Mouse (Mus musculus) olfactory bulb, adult 2 months (tissue): ENCODE measurements at regions not wholly inside any gene's neighbourhood (a gene's known extent, or its start where the extent isn't known, plus 50 kb on each side); places are given as distances from the start of the nearest gene placed in this dataset.

Experiments
- H3K27ac ChIP-seq: fragments of 200-500 bp; 2 replicates; pipeline ENCODE4 v1.5.1; 2012; ENCODE audit warnings: low read depth, low read length; ENCODE audit not compliant: insufficient read depth
- H3K4me1 ChIP-seq: fragments of 200-500 bp; 2 replicates; pipeline ENCODE4 v1.6.1; 2012; ENCODE audit warnings: low read length; ENCODE audit not compliant: control insufficient read depth, insufficient read depth
- H3K4me3 ChIP-seq: fragments of 200-500 bp; 2 replicates; pipeline ENCODE4 v1.5.1; 2012; ENCODE audit warnings: mild to moderate bottlenecking, low read depth, low read length, moderate library complexity; ENCODE audit not compliant: insufficient read depth
- CTCF ChIP-seq: fragments of 200-500 bp; IDR thresholded peaks from 2 replicates; pipeline ENCODE4 v1.5.1; 2012; ENCODE audit warnings: low read depth, mild to moderate bottlenecking, low read length, moderate library complexity; ENCODE audit not compliant: insufficient read depth
- POLR2A ChIP-seq: fragments of 200-500 bp; IDR thresholded peaks from 2 replicates; pipeline ENCODE4 v1.6.1; 2012; ENCODE audit warnings: mild to moderate bottlenecking, low read depth, low read length, moderate library complexity; ENCODE audit not compliant: insufficient read depth
- WGBS: fragments of 180-500 bp; shearing (Covaris S2); methylation state at CpG from one replicate; pipeline ENCODE4 v1.1.7; 2018; 5-methylcytosine and 5-hydroxymethylcytosine counted together

DNA sequence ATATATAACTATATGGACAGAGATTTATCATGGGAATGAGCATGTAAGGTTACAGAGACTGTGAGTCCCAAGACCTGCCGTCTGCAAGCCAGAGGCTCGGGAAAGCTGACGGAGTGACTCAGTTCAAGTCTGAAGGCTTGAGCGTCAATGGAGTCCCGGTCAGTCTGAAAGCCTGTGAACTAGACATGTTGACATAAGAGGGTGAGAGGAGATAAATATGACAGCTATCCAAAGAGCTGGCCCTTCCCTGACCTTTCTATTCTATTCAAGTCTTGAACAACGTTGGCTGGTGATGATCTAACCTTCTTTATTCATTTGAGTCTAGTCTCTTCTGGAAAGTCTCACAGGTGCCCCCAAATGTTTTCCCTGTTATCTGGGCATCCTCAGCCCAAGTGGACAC lies 223.8 kb upstream of the Zfp637 start:
- 92% methylated on average over 6 of the region's 6 CpGs for WGBS
- H3K27ac ChIP-seq, result no peak overlapping the region
- no peaks in the 10 kb centered on the region for H3K4me1 ChIP-seq
- no peak overlapping the region for H3K4me3 ChIP-seq
- TF ChIP-seq POLR2A (no peak), CTCF (no peak)

DNA sequence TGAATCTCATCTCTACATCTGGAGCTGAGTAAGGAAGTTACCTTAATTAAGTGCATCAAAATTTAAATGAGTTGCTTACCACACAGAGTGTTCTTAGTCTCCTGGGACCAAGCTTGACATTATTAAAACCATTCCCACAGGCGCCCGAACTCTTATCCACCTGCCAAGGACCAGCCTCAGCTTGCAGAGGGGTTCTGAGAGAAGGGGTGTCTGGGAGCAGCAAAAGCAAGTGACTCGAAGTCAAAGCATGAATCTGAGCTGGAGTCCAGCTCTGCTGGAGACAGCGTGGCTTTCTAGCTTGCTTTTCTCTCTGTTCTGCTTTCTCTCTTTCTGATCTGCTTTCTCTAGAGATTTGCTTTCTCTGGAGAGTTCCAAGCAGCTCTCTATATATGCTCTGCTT lies 223.0 kb upstream of the Zfp637 start:
- H3K4me1 ChIP-seq, result no peaks in the 10 kb centered on the region
- no peak overlapping the region for H3K4me3 ChIP-seq
- no peak overlapping the region for H3K27ac ChIP-seq
- TF ChIP-seq POLR2A, result no peak
- 86% methylated on average over 4 of the region's 4 CpGs for WGBS

DNA sequence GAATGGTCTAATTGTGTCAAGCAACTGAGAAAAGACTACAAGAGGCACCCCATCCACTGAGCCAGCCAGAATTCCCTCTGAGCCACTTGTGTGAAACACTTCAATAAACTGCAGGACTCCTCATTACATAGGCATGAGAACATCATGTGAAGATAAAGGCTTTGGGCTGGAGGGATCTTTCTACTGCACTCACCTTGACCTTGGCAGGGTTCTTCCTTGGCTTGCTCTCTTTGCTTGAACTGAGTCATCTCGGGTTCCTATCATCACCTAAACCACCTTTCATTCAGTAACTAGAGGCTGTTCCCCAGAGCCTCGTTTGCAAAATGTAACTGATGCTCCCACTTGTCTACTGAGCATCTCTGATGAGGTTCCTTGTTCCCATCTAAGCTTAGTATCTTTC lies 221.4 kb upstream of the Zfp637 start:
- 72% methylated on average over 2 of the region's 2 CpGs for WGBS
- Histone ChIP-seq H3K27ac (no peak overlapping the region), H3K4me3 (no peak overlapping the region), H3K4me1 (no peaks in the 10 kb centered on the region)
- TF ChIP-seq POLR2A (no peak), CTCF (no peak)

DNA sequence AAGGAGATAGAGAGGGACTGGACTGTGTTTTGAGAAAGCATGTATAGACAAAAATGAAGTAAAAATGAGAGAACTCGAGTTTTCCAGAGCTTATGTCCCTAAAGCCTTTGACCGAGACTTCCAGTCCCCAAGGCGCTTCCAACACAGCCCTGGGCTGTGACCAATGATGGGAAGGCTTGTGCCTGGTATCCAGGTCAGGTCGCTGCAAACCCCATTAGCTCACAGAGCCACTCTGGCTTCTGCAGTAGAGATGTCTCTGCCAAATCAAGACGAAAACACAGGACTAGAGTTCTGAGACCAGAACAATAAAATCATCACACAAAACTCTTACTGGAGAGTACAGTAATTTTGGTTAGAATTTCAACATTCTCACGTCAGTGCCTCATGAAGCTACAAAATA lies 218.5 kb upstream of the Zfp637 start:
- Histone ChIP-seq H3K27ac (no peak overlapping the region), H3K4me1 (no peaks in the 10 kb centered on the region), H3K4me3 (no peak overlapping the region)
- TF ChIP-seq CTCF, result no peak
- TF ChIP-seq POLR2A, result no peak
- WGBS, result 81% methylated on average over 6 of the region's 6 CpGs

DNA sequence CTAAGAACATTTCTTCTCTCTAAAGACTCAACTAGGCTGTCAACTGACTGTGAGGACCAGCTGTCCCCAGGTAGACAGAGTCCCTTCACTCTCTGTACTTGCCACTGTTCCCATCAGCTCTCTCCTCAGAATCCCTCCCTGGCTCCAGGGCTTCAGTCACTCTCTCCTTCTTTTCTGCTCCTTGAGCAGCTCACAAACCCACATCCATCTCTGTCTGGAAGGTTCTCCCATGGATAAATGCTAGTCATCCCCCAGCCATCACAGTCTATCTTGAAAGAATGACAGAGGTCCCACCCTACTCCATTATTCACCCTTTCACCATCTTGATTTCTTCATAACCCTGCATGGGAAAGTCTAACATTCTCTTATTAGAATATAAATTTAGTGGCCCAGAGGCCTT lies 218.0 kb upstream of the Zfp637 start:
- Histone ChIP-seq H3K27ac (no peak overlapping the region), H3K4me3 (no peak overlapping the region), H3K4me1 (no peaks in the 10 kb centered on the region)
- TF ChIP-seq CTCF (no peak), POLR2A (no peak)

DNA sequence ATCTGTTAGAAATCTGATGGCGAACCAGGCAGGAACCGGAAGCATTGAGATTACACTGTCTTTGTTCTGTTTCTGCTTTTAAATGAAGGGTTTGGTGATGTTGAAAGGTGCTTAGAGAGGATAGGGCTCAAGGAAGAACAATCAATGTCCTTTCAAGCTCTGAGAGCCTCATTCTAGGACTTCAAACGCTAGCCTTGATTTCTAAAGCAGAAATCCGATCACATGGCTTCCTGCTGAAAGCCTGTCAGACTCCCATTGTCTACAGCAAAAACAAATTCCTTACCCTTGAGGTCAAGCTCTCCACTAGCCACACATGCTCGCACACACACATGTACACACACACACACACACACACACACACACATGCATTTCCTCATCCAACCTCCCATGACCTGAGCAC lies 215.3 kb upstream of the Zfp637 start:
- no peak overlapping the region for H3K27ac ChIP-seq
- H3K4me1 ChIP-seq, result no peaks in the 10 kb centered on the region
- WGBS, result 50% methylated on average over 5 of the region's 5 CpGs
- no peak for TF ChIP-seq CTCF
- TF ChIP-seq POLR2A, result no peak
- no peak overlapping the region for H3K4me3 ChIP-seq

DNA sequence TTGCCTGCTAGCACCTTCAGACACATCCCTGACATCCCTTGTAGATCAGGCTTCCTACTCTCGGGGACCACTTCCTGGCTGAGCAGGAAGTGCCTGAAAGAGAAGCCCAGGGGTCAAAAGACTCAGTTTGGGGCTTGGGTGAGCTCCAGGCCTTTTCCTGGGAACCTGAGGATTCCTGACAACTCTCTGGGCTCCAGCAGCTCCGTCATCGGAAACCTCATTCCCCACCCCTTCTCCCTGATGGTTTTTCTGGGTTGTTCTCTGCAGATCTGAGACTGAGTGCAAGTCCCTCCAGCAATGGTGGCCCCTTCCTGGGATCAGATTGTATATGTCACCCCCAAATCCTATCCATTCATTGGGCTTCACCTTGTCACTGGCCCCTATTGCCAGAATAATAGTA lies 213.5 kb upstream of the Zfp637 start:
- TF ChIP-seq CTCF, result no peak
- no peak for TF ChIP-seq POLR2A
- 87% methylated on average over 3 of the region's 3 CpGs for WGBS
- H3K4me3 ChIP-seq, result no peak overlapping the region

DNA sequence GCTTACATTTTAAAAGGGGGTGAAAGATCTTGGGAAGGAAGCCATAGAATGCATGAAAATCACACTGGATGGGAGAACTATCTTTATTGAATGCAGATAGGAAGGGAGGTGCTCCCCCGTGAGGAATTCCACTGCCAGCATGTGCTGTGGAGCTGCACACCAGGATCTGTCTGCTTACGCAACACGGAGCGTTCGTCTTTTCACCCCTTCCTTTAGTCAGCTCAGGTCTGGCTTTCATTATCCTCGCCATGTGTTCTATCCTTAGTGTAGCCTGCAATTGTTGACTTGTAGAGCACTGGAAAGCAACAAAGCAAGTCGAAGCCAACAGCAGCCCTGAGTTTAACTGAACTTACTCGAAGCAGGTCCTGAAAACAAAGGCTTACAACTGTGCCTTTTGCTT lies 194.4 kb upstream of the Zfp637 start:
- no peak overlapping the region for H3K4me3 ChIP-seq
- 60% methylated on average over 8 of the region's 8 CpGs for WGBS
- TF ChIP-seq CTCF (no peak), POLR2A (no peak)
- H3K27ac ChIP-seq, result no peak overlapping the region
- H3K4me1 ChIP-seq, result no peaks in the 10 kb centered on the region

More for the DNA sequence above, 213.5 kb upstream of the Zfp637 start:
- Histone ChIP-seq H3K4me1 (no peaks in the 10 kb centered on the region), H3K27ac (no peak overlapping the region)

DNA sequence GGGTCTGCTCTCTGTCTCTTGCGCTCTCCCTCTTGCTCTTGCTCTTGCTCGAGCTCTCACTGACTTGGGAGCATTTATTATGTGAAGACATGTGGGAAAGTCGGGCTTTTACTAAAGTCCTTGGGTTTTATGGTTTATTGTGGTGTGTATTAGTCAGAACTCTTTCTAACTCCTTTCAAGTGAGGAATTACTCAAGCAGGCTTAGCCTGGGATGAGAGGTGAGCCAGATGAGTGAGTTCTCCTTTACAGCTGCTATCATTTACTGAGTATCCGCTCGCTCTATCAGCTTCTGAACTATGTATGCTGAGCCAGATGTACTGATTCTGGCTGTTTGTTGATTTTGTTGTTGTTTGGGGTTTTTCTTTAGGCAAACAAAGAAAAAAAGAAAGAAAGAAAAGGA lies 190.4 kb upstream of the Zfp637 start:
- H3K27ac ChIP-seq, result no peak overlapping the region
- no peaks in the 10 kb centered on the region for H3K4me1 ChIP-seq
- WGBS, result 94% methylated on average over 5 of the region's 5 CpGs
- TF ChIP-seq POLR2A (no peak), CTCF (no peak)
- H3K4me3 ChIP-seq, result no peak overlapping the region

DNA sequence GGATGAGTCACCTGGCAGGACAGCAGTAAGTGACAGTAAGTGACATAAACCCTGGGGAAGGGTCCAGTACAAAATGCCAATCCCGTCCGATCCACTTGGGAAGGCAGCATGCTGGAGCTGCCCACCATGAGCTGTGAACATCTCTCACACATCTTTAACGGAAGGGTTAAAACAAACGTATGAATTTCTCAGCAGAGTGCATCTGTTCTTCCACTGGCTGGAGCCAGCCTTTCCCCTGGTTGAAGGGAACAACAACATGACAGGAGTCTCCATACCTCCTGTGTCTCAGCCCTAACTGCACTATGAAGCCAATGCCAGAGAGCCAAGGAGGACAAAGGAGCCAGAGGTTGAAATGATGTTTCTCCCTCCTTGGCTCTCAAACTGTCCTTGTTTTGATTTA lies 189.4 kb upstream of the Zfp637 start:
- TF ChIP-seq CTCF, result no peak
- no peak for TF ChIP-seq POLR2A
- no peaks in the 10 kb centered on the region for H3K4me1 ChIP-seq
- no peak overlapping the region for H3K4me3 ChIP-seq
- 82% methylated on average over 4 of the region's 4 CpGs for WGBS
- H3K27ac ChIP-seq, result no peak overlapping the region

DNA sequence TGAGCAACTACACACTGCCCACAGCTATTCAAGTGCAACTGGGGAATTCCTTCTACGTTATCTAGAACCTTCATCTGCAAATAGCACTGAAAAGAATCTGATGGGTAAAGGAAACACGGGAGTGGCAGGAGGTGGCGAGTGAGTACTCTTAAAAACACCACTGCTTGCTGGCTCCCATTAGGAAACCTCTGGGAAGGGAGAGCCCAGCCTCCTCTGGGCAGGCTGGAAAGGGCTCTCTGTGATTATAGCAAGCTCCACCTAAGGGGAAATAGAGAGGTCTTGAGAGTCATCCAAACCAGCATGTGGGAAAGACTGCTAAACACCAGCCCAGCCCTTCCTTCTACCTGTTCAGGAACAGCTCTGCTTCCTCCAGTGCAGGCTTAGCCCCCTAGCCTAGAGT lies 189.0 kb upstream of the Zfp637 start:
- no peak for TF ChIP-seq POLR2A
- no peak for TF ChIP-seq CTCF
- 59% methylated on average over 3 of the region's 3 CpGs for WGBS
- H3K4me3 ChIP-seq, result no peak overlapping the region
- H3K4me1 ChIP-seq, result no peaks in the 10 kb centered on the region
- H3K27ac ChIP-seq, result no peak overlapping the region
